Mouse (Mus musculus) layer of hippocampus, adult 9-11 months (tissue): Measurements from ENCODE around the gene Cep63.

Experiments
- DNase-seq: peaks from one replicate; pipeline ENCODE4 v3.0.0; 2022

Cep63 gene

DNA sequence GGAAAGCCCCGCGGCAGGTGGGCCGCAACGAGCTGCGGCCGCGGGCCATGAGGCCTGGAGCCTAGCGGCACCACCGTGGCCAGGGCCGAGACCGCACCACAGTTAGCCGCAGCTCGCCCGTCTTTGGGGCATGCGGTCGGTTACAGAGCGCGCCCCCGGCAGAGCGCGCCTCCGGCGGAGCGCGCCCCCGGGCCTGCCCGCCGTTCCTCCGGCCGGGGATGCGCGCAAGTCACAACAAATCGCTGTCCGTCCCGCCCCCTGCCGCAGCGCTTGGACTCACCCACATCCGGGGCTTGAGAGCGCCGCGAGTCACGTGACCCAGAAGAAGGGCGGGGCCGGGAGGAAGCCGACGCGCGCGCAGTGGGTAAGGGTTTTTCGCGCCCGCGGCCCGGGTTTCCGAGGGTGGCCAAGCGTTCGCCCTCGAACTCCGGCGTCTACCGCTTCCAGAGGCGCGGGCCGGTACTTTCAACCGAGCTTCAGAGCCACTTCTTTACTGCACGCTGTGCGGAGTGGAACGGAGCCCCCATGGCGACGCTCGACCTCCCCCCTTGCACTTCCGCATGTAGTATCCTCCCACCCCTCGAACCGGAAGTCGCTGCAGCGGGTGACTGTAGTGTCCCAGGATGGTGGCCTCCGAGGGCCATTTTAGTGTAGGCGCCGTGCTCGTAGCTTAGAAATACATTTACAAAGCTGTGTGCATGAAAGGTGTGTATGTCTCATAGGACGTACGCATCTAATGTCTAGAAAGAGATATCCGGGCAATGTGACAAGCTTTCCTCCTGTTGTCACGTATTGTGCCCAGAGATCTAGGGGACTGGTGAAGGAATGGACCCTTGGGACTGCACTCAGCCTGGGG, at the start of gene Cep63, which contains the start of gene Anapc13:
Cep63 (minus strand) TSS at position 552 of the 856 bp plus-strand sequence.
Anapc13 (plus strand) TSS at position 314 of the 856 bp plus-strand sequence.
- peak; percentile 97 for DNase-seq

DNA sequence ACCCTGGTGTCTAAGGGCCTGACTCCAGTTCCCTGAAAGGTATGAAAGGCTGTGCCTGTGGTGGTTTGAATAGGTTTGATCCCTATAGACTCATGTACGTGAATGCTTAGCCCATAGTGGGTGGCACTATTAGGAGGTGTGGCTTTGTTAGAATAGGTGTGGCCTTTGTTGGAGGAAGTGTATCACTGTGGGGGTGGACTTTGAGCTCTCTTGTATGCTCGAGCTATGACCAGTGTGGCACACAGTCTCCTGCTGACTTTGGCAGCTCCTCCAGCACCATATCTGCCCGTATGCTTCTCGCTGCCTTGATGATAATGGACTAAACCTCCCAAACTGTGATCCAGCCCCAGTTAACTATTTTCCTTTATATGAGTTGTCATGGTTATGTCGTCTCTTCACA, 49.6 kb upstream of the Cep63 start:
- DNase-seq, result no peak

DNA sequence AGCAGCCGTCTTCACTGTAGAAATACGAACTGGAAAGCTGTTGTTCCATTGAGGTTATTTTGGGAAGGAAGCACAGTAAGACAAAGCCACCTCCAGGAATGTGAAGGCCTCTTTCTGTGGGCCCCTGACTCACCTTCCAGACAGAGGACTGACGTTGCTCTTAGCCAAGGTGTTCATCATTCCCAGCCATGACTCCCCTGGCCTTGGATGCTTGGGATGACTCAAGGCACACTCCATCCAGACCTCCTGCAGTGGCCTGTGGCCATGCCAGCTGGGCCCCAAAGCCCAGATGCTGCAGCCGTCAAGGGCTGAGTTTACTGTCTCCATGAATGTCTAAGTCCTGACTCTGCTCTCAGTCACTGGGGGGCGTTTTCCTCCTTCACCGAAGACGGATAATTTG, 47.0 kb upstream of the Cep63 start:
- DNase-seq, result no peak

DNA sequence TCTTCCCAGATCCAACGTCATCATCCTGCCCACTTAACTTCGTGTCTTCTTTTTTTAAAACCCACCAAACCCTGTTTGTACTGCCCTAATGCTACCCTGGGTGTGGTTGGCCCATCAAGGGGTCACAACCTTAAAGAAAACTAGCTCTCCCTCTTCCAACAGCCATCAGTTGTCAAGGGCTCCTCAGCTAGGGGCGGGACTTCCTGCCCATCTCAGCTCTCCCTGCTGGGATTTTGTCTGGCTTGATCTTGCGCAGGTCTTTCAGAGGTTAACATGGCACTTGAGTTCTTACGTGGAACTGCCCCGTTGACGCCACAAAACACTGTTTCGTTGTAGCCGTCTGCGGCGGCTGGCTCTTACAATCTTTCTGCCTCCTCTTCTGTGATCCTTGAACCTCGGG, 42.6 kb upstream of the Cep63 start:
- DNase-seq, result no peak

DNA sequence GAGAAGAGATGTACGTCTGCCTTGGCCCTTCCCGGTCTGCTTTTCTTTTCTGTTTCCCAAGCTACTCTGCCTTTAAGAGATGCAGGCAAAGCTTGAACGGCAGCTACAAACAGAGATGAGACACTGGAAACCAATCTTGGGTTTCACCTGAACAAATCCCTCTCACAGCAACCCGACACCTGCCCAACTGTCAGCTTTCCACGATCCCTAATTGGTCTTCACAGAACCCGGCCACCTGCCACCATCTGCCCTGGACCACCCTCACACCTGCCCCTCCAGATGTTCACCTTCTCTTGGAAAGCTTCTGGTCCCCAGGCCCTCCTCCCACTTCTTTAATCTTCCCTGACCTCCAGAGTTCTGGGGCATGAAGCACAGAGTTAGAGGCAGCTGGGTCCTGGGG, 41.8 kb upstream of the Cep63 start:
- no peak for DNase-seq

DNA sequence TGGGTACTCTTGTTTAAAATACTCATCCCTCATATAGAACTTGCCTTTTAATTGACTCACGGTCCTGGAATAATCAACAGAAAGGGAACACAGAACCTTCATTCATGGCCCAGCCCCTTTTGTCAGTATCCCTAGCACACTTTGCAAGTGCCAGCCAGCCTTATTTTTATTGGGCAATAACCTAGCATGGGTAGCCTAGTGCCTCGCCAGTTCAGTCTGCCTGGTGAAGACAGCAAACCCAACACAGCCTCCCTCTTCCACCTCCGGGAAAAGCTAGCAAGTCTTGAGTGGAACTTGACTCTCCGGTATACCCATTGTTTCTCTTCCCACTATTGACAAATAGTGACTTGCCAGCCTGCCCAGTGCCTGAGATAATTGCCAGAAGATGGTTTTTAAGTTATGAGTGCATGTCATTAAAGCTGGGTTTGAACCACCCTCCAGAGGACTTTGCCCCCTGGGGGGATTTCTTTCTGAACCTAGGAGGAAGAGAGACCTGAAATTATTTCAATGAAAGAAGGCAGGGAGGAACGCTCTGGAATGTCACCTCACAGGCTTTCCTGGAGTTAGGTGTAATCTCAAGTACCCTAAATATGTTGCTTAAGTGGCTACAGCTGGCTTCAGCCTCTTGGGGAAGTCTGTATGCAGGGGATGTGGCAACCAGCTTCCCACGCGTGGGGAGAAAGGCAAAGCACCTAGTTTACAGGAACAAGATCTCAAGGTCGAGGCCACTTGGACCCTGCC, 30.2 kb upstream of the Cep63 start:
- no peak for DNase-seq

DNA sequence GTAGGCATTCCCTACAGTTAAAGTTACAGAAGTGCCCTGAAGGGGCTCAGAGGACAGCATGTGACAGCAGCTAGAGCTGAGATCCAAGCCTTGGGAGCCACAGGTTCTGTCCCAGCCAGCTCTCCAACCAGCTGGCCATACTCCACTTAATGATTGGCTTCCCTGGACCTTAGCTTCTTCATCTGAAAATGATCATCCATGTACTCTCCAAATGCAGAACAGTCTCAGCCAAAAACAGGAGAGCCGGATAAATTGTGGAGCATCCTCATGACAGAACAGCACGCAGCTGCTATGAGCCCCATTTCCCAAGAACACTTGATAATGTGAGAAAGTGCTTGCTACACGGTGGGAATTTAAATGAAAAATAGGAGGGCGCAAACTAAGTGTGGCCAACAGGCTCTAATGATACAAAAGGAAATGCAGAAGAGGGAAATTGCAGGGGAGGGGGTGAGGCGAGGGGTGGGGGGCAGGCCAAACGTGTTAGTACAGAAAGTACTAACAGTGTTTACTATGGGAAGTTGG, 24.9 kb upstream of the Cep63 start:
- no peak for DNase-seq

DNA sequence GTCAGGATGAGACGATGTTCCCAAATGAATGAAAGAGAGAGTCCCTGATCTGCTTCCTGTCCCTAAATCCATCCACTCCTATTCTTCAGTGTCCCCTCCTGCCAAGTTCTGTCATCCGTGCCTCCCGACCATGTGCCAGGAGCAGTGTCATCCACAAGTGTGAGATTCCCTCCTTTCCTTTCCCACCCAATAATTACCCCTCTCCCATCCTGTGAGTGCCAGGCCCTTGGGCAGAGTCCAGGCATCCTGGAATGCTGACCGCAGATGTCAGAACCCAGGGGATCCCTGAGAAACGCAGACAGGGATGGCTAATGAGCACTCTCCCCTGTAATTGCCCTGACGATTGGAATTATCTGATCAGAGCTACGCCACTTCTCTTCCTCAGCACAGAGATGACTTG, 24.3 kb upstream of the Cep63 start:
- DNase-seq, result no peak

DNA sequence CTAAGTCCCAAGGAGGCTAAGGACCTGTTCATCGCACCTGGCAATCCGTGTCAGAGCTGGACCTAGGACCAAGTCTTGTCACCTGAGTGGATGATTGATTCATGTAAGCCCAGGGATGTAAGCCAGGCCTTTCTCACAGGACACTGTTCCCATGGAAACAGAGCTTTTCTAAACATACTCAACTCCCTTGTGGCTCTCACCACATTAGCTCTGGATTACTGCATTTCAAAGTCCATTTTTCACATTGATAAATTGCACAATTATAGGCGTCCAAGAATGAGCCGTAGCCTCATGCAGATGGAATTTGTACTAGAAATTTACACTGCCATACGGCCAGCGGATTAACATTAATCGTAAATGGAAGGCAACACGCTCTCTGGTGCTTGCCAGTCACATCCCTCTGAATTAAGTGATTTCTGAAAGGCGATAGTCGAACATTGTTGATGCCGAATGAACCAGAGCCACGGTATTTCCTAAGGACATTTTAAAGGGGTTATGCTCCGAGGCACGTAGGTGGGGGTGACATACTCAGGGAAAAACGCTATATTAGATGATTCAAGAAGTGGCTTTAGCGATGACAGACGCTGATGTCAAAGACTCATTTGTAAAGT, 23.7 kb upstream of the Cep63 start:
- no peak for DNase-seq

DNA sequence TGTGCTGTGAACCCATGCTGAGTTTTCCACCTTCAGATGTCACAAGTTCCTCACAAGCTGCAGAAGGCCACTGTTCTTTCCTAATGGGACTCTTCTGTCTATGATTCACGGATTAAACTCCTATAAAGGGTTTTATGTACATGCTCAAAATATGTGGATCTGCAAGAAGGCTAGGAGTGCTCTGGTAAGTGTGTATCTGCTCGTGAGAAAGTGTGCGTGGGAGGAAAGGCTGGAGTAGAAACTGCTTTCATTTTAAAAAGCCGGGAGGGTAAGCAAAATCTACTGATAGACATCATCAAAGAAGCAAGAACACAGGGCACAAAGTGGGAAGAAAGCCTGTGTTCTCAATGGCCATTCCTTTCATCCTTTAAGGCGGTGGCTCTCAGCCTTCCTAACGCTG, 20.7 kb upstream of the Cep63 start:
- DNase-seq, result no peak

DNA sequence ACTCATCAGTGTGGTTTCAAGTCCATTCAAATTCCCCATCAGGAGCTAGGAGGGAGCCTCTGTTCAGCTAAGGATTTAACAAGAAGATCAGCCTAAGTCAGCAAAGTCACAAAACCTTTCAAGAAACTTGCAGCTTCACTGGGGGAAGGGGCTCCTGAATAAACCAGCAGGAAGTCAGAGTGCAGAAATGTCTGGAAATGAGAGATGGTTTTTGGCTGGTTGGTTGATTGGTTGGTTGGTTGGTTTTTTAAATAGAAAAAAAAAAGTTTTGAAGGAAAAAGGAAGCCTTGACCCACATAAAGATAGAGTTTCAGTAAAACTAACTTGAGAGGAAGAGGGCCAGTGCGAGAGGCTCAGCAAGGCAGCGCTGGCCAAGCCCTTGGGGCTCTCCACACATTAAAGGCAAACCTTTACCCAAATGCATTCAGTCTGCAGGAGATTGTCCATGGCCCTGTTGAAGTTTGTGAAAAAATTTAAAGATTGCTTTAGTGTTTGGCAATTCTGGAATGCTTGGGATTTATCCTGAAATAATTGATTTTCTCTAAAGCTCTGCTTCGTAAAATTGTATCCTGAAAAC, 18.9 kb upstream of the Cep63 start:
- no peak for DNase-seq

DNA sequence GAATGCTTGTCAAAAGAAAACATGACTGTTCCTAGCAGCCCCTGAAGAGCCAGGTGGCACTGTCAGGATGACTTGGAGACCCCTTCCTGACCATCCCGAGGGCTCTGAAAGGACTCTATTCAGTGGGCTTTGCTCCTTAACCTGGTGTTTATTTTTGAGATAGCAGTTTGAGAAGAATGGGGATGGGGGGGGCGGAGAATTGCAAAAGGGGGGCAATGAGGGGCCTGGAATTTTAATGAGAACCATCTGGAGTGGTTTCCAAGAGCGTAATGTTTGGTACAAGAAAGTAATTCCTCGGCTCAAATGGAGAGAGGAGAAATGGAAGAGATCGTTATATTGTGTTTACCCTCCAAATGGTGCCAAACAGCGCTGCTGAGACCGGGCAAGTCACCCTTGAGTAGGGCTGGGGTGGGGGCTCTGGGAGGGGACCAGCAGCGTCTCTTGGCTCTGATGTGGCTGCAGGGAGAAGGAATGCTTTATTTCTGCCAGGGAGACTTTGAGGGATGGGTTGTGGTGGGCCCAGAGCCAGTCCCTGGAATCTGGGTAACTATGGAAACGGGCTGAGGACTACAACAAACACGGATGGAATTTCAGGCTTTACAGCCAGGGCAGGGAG, 17.3 kb upstream of the Cep63 start:
- no peak for DNase-seq

DNA sequence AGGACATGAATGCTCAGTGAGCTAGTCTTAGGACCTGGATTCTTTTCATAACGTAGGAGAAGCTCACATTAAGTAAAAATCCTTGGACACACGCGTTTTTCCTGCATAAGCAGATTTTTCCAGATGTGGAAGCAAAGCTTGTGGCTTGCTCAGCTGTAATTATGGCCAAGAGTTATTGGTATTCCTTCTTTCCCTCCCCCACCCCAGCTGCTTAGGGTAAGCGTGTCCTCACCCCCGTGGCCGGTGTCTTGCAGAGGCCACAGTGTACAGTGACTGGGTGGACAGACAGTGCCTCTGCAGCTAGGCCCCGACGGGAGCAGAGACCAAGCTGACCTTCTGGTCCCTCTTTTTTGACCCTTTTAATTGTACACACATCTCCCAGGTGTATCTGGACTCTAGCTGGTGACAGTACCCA, 16.7 kb upstream of the Cep63 start:
- DNase-seq, result no peak

DNA sequence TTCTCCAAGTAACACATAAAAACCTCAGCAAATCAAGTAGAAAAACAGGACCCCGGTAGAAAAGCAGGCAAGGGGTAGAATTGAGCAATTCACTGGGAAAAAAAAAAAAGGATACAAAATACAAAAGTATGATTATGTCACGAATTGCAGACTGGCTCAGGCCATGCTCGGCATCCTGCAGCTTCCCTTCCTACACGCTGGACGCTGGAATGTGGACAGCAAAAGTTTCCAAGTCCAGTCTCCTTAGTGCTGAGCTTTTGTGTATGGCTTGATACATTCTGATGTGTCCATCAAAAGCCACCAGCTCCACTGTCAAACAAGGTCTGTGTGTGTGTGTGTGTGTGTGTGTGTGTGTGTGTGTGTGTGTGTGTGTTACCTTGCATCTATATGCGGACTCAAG, 15.2 kb upstream of the Cep63 start:
- no peak for DNase-seq

DNA sequence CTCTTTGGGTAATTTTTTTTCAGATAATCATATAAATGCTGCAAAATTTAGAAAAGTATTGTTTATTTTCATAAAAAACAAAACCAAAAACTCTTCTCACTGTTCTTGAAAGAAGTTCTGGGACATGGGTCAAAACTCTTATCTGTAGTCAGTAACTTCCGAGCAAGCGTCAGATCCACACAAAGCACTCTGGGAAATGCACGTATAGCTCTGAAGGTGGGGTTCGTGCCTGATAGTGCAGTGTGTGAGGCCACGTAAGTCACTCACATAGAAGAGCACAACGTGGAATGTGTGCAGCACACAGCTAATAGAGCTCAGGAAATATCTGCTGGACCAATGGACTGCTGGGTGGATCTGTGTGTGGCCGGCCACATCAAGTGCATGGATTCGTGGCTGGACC, 13.2 kb upstream of the Cep63 start:
- DNase-seq, result no peak

DNA sequence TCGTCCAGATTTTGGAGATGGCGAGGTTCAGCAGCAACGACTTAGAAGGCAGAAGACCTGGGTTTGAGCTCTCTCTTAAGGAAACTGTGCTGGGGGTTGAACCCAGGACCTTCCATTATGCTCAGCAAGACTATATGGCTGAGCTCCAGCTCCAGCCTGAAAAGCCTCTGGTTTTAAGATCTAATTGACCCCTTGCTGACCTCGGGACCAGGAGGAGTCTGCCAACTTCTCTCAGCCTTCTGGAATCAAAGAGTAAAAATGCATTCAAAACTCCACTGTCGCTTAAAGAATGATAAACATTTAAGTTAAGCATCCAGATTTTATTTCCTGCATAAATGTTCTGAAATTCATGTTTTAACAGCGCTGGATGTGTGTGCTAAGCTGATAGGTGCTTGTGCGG, 12.6 kb upstream of the Cep63 start:
- DNase-seq, result no peak

DNA sequence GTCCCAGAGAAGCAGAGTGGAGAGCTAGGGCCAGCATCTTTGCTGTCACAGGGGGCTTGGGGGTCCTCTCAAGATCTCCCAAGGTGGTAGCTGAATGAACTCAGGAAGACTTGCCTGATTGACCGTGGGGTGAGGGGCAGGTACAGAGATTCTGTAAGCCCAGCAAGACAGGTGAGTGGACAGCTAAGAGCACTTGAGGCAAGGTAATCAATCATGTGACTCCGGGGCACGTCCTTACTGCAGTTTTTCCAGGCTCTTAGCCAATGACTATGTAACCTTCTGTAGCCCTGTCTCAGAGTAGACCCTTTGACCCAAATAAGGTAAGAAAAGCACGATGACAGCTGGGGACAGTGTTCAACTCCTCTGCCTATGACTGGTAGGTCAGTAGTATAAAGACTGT, 10.8 kb upstream of the Cep63 start:
- no peak for DNase-seq

DNA sequence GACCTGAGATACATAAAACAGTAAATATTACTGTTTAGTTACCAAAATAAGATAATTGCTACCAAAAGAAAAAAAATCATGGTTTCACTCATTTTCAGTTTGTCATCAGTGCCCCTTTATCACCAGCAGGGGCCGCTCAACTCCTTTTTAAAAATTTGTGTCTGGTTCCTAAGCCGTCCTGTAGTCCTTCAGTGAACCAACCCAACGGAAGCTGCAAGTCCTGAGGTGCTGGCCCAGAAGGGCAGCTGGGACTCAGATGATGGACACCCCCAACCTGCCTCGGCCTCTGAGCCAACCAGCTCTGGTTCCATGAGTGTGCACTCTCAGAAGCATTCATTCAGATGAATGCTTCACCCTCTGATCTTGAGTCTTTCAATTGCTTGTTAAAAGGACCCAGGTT, 10.2 kb upstream of the Cep63 start:
- no peak for DNase-seq

DNA sequence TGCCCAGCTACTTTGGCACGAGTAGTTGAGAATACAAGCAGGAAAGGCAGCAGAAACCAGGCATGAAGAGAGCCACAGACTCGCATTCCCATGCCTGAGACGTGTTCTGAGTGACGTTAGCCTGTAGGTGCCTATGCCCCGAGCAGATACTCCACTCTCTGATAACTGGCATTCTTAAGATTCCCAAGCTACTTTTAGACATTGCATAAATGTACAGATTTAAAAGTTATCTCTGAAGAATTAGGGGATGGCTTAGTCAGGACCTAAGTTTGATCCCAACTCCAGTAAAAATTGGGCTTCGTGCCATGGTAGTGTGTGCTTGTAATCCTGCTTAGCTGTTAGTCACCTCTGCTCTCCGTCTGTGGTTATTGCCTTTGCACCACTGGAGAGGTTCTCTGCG, 8.1 kb upstream of the Cep63 start:
- no peak for DNase-seq

DNA sequence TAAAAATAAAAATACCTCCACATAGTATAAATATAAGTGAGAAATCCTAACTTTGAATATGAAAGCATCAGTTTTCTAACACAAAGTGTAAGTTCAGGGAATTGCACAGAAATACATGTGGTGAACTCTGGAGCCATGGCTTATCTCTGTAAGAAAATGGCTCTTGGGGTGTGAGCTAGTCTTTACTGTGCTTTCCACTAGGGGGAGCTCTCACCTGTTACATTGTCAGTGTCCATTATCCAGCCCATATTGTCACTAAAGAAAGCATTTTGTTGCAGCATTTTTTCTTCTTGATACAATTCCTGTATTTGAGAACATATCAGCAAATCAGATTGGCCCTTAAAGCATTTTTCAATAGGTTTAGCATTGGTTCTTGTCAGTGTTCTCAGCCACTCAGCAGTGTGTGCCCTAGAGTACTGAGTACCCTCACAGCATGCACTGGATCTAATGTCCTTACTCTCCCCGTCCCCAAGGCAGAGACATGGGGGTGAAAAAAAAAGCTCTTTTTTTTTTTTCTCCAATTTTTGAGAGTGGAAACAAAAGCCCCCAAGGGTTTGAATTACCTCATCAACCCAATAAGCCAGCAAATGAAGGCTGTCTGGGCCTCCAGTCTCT, 6.7 kb upstream of the Cep63 start:
- DNase-seq, result peak; percentile 48

DNA sequence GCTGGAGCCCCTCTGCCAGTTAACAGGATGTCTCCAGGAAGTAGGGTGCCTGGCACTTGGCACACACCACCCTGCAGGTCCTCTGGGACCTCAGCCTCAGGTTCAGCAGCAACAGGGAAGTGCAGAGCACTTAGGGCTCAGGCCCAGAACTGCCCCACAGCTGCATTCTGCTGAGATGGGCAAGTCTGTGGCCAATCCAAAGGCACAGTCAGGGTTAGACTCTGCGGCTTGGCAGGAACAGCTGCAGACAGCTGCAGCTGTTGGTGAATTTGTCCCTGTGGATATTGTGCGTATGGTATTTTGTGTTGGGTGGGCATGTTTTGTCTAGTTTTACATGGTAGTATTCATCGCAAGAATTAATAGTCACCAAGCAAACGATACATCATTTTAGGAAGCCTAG, 5.8 kb upstream of the Cep63 start:
- no peak for DNase-seq

DNA sequence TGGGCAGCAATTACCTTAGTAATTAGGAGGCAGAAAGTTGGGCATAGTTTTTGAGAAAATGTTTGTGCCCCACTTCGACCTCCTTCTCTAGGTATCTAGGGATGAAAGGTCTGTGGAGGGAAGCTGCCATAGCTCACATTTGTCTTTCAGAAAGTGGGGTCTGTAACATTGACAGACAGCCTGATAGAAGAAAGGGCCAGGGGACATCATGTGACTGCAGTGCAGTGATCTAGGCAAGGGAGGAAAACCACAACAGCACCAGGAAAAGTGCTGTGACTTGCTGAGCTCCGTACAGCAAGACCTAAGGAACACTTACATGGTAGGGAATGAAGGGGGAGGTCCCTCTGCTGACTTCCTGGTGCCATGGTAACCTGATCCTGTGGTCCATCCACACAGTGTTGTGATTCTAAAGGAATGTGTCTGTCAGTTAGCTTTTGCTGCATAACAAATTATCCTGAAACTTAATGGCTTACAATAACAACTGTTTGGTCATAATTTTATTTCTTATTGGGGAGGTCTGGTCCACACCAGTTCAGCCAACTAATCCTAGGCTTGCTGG, 5.3 kb upstream of the Cep63 start:
- no peak for DNase-seq
